ENCODE assay signal across 8 mouse cellular contexts in genomic region chr5:93207555-93207954, GRCm38 (mm10). TPM values are rescaled to one million over a fixed set of nuclear protein-coding genes. Genes with fewer than 3 reads are reported as not detected.
DNase-seq lines count a peak whose midpoint lies in the region; ATAC-seq and TF ChIP-seq lines count a peak whose summit lies in the region.

No protein-coding gene starts in this region.

- H3K36me3 ChIP-seq in heart, embryonic 11.5 days (ENCODE audit: control insufficient read depth, insufficient read depth, low read length): no peaks in the 10 kb centered on the region
- H3K36me3 ChIP-seq in spleen, adult 2 months (ENCODE audit: control insufficient read depth, insufficient read depth, low read length): no peaks in the 10 kb centered on the region
- H3K36me3 ChIP-seq in hindbrain, postnatal 0 days (ENCODE audit: insufficient read depth, low read length): no peaks in the 10 kb centered on the region
- H3K36me3 ChIP-seq in neural tube, embryonic 15.5 days: no peaks in the 10 kb centered on the region

- WGBS in heart, embryonic 11.5 days (ENCODE audit: insufficient replicate concordance): 81% methylated on average over 1 of the region's 1 CpGs
- WGBS in spleen, adult 2 months: 24% methylated on average over 1 of the region's 1 CpGs
- 90% methylated on average over 1 of the region's 1 CpGs for WGBS in hindbrain, postnatal 0 days
- 88% methylated on average over 1 of the region's 1 CpGs for WGBS in neural tube, embryonic 15.5 days

- peak overlapping the region; percentile 97; the same call in 1 of the 2 replicates for H3K4me3 ChIP-seq in heart, embryonic 11.5 days (ENCODE audit: low read depth, low read length)
- H3K4me3 ChIP-seq in spleen, adult 2 months (ENCODE audit: extremely low read depth, insufficient read depth, insufficient read length): no peak overlapping the region
- no peak overlapping the region for H3K4me3 ChIP-seq in hindbrain, postnatal 0 days (ENCODE audit: low read length)
- H3K4me3 ChIP-seq in neural tube, embryonic 15.5 days (replicated peaks): no peak overlapping the region

- H3K4me1 ChIP-seq in heart, embryonic 11.5 days (ENCODE audit: control insufficient read depth, insufficient read depth, low read length): peaks cover 7% of the 10 kb centered on the region; the same call in 1 of the 2 replicates
- H3K4me1 ChIP-seq in spleen, adult 2 months (ENCODE audit: control insufficient read depth, insufficient read depth, insufficient read length): peaks cover 6% of the 10 kb centered on the region; the same call in 1 of the 2 replicates
- H3K4me1 ChIP-seq in hindbrain, postnatal 0 days (ENCODE audit: insufficient read depth, low read length): peaks cover 11% of the 10 kb centered on the region; the same call in 1 of the 2 replicates
- peaks cover 23% of the 10 kb centered on the region for H3K4me1 ChIP-seq in neural tube, embryonic 15.5 days

- peak overlapping the region; percentile 87 for H3K4me2 ChIP-seq in heart, embryonic 11.5 days
- peak overlapping the region; percentile 66; the same call in 1 of the 2 replicates for H3K4me2 ChIP-seq in hindbrain, postnatal 0 days (ENCODE audit: low read depth, low read length)
- H3K4me2 ChIP-seq in neural tube, embryonic 15.5 days: peak overlapping the region; percentile 67

- peak overlapping the region; percentile 95 for H3K27ac ChIP-seq in heart, embryonic 11.5 days (ENCODE audit: low read depth, low read length)
- peak overlapping the region; percentile 60 for H3K27ac ChIP-seq in spleen, adult 2 months (ENCODE audit: insufficient read depth, low read length)
- no peak overlapping the region for H3K27ac ChIP-seq in hindbrain, postnatal 0 days
- H3K27ac ChIP-seq in neural tube, embryonic 15.5 days (replicated peaks): peak overlapping the region; percentile 92; the same call in 1 of the 2 replicates

- no peak for DNase-seq in heart, postnatal 25 days (ENCODE audit: low spot score)
- no peak for DNase-seq in spleen, adult 2 months (ENCODE audit: low read depth in 1 of 2, low spot score in 2 of 2)
- no peak for DNase-seq in spleen, adult 18-20 months
- DNase-seq in hindbrain, postnatal 0 days (ENCODE audit: low spot score): no peak
- no peak for DNase-seq in gastrocnemius, postnatal 4 days (ENCODE audit: low spot score in 2 of 2)
- DNase-seq in frontal cortex, adult 2 months (ENCODE audit: extremely low spot score in 1 of 2, low spot score in 1 of 2): no peak

- TF ChIP-seq CTCF in spleen, adult 2 months (IDR thresholded peaks at IDR 0.05; ENCODE audit: extremely low read depth, insufficient read depth, insufficient read length, insufficient replicate concordance): no peak
- no peak for TF ChIP-seq CTCF in hindbrain, postnatal 0 days (IDR thresholded peaks at IDR 0.05; ENCODE audit: low read depth)

- no peak overlapping the region for H3K9ac ChIP-seq in heart, embryonic 11.5 days (ENCODE audit: low read depth, low read length)
- no peak overlapping the region; the same call in 1 of the 2 replicates for H3K9ac ChIP-seq in hindbrain, postnatal 0 days (replicated peaks; ENCODE audit: low read length)
- H3K9ac ChIP-seq in neural tube, embryonic 15.5 days (replicated peaks): no peak overlapping the region

- intact Hi-C loops in heart, postnatal 25 days (cut with DNase I): loop anchor here (2.0 kb wide), 1 partner anchor 57 kb away; no protein-coding TSS in a partner anchor

- TF ChIP-seq POLR2A in spleen, adult 2 months (IDR thresholded peaks at IDR 0.05; ENCODE audit: low read depth, low read length): no peak

- no peaks in the 10 kb centered on the region for H3K9me3 ChIP-seq in heart, embryonic 11.5 days (replicated peaks; ENCODE audit: control insufficient read depth, low read length)
- H3K9me3 ChIP-seq in hindbrain, postnatal 0 days (ENCODE audit: low read length): no peaks in the 10 kb centered on the region
- no peaks in the 10 kb centered on the region for H3K9me3 ChIP-seq in neural tube, embryonic 15.5 days (replicated peaks)

- no peak for ATAC-seq in heart, embryonic 11.5 days (replicated peaks; ENCODE audit: insufficient number of reproducible peaks, low FRiP score, low TSS enrichment)
- ATAC-seq in hindbrain, postnatal 0 days: no peak
- ATAC-seq in neural tube, embryonic 15.5 days (ENCODE audit: low FRiP score): no peak

- H3K27me3 ChIP-seq in heart, embryonic 11.5 days (ENCODE audit: control insufficient read depth, insufficient read depth, low read length): no peaks in the 10 kb centered on the region
- H3K27me3 ChIP-seq in spleen, adult 2 months (ENCODE audit: control insufficient read depth, insufficient read depth, low read length): no peaks in the 10 kb centered on the region
- H3K27me3 ChIP-seq in hindbrain, postnatal 0 days (ENCODE audit: insufficient read depth, low read length): no peaks in the 10 kb centered on the region
- H3K27me3 ChIP-seq in neural tube, embryonic 15.5 days (replicated peaks): no peaks in the 10 kb centered on the region

RNA-seq across cellular contexts. Expression of gene 2010109A12Rik, which starts 1.2 kb away (rescaled TPM):
- polyA plus RNA-seq in heart, embryonic 11.5 days (2014; fragmentation: Nextera tagmentation; extraction: Ambion mirVana): 1.2 and 1.6 TPM in 2 replicates
- under 1 TPM; 0.36 to 0.48 TPM for total RNA-seq in heart, postnatal 25 days (2021)
- 0.09 TPM in 1 of 2 replicates, not detected in the other for polyA plus RNA-seq in spleen, adult 2 months (2012; rRNA removed)
- total RNA-seq in hindbrain, postnatal 0 days (2014; rRNA removed): 0.36 TPM in 1 of 2 replicates, not detected in the other
- 0.71 and 0.72 TPM in 2 replicates for polyA plus RNA-seq in hindbrain, postnatal 0 days (2015; fragmentation: Nextera tagmentation; extraction: Ambion mirVana)
- 1.2 and 1.4 TPM in 2 replicates for polyA plus RNA-seq in neural tube, embryonic 15.5 days (2015; fragmentation: Nextera tagmentation; extraction: Ambion mirVana)
- under 1 TPM; 0.60 to 0.61 TPM for total RNA-seq in gastrocnemius, postnatal 4 days (2021)
- polyA plus RNA-seq in frontal cortex, adult 2 months (2012; rRNA removed): 0.63 and 0.64 TPM in 2 replicates

RNA-seq across cellular contexts. Expression of gene Ccni, which starts 1.3 kb away (rescaled TPM):
- polyA plus RNA-seq in heart, embryonic 11.5 days (2014; fragmentation: Nextera tagmentation; extraction: Ambion mirVana): 96.5 and 99.1 TPM in 2 replicates
- 100 to 1,000 TPM; 178 to 183 TPM for total RNA-seq in heart, postnatal 25 days (2021)
- polyA plus RNA-seq in spleen, adult 2 months (2012; rRNA removed): 48.5 and 60.4 TPM in 2 replicates
- total RNA-seq in hindbrain, postnatal 0 days (2014; rRNA removed): 269 and 279 TPM in 2 replicates
- polyA plus RNA-seq in hindbrain, postnatal 0 days (2015; fragmentation: Nextera tagmentation; extraction: Ambion mirVana): 116 and 122 TPM in 2 replicates
- 115 and 119 TPM in 2 replicates for polyA plus RNA-seq in neural tube, embryonic 15.5 days (2015; fragmentation: Nextera tagmentation; extraction: Ambion mirVana)
- 100 to 1,000 TPM; 159 to 164 TPM for total RNA-seq in gastrocnemius, postnatal 4 days (2021)
- polyA plus RNA-seq in frontal cortex, adult 2 months (2012; rRNA removed): 178 and 179 TPM in 2 replicates

RNA-seq across cellular contexts. Expression of gene Ccng2, which starts 59.5 kb away (rescaled TPM):
- 39.5 and 44.0 TPM in 2 replicates for polyA plus RNA-seq in heart, embryonic 11.5 days (2014; fragmentation: Nextera tagmentation; extraction: Ambion mirVana)
- 10 to 100 TPM; 14.6 to 17.7 TPM for total RNA-seq in heart, postnatal 25 days (2021)
- polyA plus RNA-seq in spleen, adult 2 months (2012; rRNA removed): 39.3 and 51.3 TPM in 2 replicates
- total RNA-seq in hindbrain, postnatal 0 days (2014; rRNA removed): 38.6 and 45.3 TPM in 2 replicates
- 32.5 and 33.2 TPM in 2 replicates for polyA plus RNA-seq in hindbrain, postnatal 0 days (2015; fragmentation: Nextera tagmentation; extraction: Ambion mirVana)
- 63.2 and 68.9 TPM in 2 replicates for polyA plus RNA-seq in neural tube, embryonic 15.5 days (2015; fragmentation: Nextera tagmentation; extraction: Ambion mirVana)
- 10 to 100 TPM; 26.9 to 28.7 TPM for total RNA-seq in gastrocnemius, postnatal 4 days (2021)
- 36.8 and 42.2 TPM in 2 replicates for polyA plus RNA-seq in frontal cortex, adult 2 months (2012; rRNA removed)
